Mouse (Mus musculus) bone marrow macrophage, adult 2 months (primary cell): ENCODE results near the gene Enpp3. TPM values are rescaled to one million over a fixed set of nuclear protein-coding genes. Genes with fewer than 3 reads are reported as not detected.

ENCODE experiments used
- H3K27ac ChIP-seq: 2 replicates; pipeline ENCODE4 v1.5.1; 2012; ENCODE audit warnings: low read depth, low read length; ENCODE audit not compliant: insufficient read depth
- H3K4me1 ChIP-seq: 2 replicates; pipeline ENCODE4 v1.6.1; 2012; ENCODE audit warnings: low read length; ENCODE audit not compliant: control insufficient read depth, insufficient read depth
- H3K4me3 ChIP-seq: 2 replicates; pipeline ENCODE4 v1.5.1; 2012; ENCODE audit warnings: mild to moderate bottlenecking, low read length, moderate library complexity; ENCODE audit not compliant: insufficient read depth
- CTCF ChIP-seq: IDR thresholded peaks from 2 replicates; pipeline ENCODE4 v1.5.1; 2012; ENCODE audit warnings: low read depth, mild to moderate bottlenecking, low read length, moderate library complexity
- POLR2A ChIP-seq: IDR thresholded peaks from 2 replicates; pipeline ENCODE4 v1.6.1; 2012; ENCODE audit warnings: mild to moderate bottlenecking, low read depth, low read length, borderline replicate concordance
- polyA plus RNA-seq: library from polyadenylated mRNA; stranded (reverse); fragments of >200 nt; gene quantifications from 2 replicates; pipeline ENCODE4 v1.2.4, GENCODE M21; 2012; ENCODE audit not compliant: missing spikeins, insufficient read depth, insufficient read length

The Enpp3 gene
- polyA plus RNA-seq, 1 experiment: not detected

DNA sequence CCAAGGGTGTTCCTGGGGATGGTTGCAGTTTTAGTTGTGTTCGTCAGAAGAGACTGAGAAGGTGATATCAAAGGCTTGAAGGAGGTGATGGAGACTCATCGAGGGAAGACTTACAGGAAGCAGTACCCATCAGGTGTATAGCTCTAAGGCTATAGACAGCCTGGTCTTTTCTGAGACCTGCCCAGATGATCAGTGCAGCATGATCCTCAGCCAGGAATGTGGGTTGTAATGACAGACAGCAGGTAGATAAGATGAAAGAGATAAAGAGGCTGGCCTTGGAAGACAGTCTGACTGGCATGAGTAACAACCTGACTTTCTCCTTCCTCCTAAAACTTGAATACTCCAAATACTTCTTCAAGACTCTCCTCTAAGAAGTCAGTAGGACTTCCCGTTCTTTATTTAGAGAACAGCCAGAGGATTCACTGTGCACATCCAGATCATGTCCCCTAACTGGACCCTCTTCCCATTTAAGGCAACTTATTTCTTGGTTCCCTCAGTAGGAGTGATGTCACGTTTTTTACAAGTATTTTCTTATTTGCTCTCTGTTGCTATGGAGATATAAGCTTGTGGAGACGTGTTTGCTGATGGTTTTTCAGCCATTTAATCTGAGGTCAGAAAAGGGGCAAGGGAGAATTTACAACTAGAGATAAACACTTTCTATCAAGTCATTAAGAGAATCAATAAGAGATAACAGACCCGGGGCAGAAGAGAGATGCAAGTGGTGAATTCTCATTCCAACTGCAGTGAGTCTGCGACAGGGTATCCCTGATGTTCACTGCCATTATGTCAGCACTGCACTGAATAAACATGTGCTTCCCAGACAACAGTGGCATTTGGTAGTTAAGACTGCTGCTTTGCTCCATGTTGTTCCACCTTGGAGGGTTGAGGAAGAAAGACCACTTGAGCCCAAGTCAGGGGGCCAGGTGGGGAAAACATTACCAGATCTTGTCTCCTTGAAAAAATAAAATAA is 101.1 kb downstream of the Enpp3 start:
- H3K27ac ChIP-seq: no peak overlapping the region
- H3K4me3 ChIP-seq: no peak overlapping the region
- TF ChIP-seq CTCF: no peak
- TF ChIP-seq POLR2A: no peak
- no peaks in the 10 kb centered on the region for H3K4me1 ChIP-seq

DNA sequence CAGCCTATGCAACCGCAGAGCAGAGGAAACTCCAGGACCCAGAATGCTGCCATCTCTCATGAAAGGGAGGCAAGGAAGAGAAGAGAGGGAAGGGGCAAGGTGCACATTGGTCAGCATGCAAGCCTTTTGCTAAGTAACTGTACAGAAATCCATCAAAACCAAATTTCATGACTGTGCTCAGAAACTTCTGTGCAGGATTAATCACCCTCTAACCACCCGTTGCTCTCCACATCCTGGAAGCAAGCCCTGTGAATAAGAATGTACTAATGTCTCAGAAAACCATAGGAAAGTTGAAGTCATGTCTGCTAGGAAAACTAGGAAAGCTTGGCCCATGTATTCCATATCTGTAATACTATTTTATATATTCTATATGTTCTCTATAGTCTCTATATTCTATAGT is 103.5 kb downstream of the Enpp3 start:
- H3K4me1 ChIP-seq: no peaks in the 10 kb centered on the region
- no peak overlapping the region for H3K4me3 ChIP-seq
- no peak overlapping the region for H3K27ac ChIP-seq
- TF ChIP-seq CTCF (no peak), POLR2A (no peak)

DNA sequence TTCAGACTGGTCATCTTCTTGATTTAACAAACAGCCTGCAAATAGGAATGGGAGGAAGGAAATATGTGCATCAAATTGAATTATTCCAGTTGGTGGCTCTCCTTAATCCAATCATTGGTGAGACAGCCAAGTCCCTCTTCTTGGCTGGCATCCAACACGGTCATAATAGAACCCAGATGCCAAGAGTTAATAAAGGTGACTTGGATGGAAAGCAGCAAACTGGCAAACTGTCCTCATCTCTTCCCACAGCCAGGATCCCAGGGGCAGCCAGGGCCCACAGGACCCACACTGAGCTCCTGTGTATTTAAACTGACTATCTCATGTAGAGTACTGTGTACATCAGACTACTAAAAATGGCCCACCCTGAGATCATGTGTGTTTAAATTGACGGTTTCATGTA is 104.2 kb downstream of the Enpp3 start:
- TF ChIP-seq CTCF (no peak), POLR2A (no peak)
- no peak overlapping the region for H3K27ac ChIP-seq
- H3K4me3 ChIP-seq: no peak overlapping the region
- H3K4me1 ChIP-seq: no peaks in the 10 kb centered on the region

DNA sequence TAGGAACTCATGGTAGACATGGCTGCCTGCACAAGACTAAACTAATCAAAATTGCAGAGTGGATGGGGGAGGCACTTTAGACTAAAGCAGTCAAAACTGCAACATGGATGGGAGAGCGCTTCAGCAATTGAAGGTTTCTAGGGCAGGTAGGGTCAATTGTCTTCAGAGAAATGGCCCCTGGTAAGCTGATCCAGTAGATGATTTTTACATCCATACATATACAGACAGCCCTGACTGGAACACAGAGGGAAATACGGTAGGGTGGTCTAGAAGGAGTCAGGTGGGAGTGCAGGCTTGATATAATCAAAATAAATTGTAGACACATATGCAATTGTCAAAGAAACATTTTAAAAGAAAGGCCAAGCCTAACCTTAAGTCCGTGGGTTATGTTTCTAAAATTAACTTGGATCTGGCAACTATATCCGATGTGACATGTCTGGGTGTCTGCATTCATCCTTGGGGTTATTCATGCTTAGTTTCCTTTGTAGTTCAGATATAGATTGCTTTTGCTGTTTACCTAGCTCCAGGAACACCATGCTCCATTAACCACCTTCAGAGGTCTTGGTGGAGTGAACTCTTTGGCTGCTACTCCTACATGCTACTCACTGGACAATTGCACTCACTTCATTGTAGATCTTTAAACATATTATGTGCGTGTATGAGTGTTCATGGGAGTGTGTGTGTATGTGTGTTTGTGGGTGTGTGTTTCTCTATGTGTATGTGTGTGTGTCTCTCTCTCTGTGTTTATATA is 107.4 kb downstream of the Enpp3 start:
- Histone ChIP-seq H3K4me1 (no peaks in the 10 kb centered on the region), H3K4me3 (no peak overlapping the region), H3K27ac (no peak overlapping the region)
- no peak for TF ChIP-seq CTCF
- no peak for TF ChIP-seq POLR2A

DNA sequence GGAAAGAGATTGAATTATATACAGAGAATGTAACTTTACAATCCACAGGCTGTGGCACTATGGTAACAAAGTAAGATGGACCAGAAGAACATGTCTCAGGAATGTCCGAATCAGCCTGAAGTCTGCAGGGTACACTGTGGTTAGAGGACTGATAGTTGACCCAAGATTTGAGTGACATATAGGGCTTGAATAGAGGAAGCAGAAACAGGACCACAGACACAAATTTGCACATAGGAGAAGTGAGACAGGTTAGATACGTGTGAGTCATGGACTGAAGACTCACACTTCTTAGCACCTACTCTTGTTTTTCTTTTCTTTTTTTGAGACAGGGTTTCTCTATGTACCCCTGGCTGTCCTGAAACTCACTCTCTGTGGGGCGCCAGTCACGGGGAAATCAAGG is 115.1 kb downstream of the Enpp3 start:
- H3K4me3 ChIP-seq: no peak overlapping the region
- TF ChIP-seq CTCF (no peak), POLR2A (no peak)
- no peaks in the 10 kb centered on the region for H3K4me1 ChIP-seq
- no peak overlapping the region for H3K27ac ChIP-seq

DNA sequence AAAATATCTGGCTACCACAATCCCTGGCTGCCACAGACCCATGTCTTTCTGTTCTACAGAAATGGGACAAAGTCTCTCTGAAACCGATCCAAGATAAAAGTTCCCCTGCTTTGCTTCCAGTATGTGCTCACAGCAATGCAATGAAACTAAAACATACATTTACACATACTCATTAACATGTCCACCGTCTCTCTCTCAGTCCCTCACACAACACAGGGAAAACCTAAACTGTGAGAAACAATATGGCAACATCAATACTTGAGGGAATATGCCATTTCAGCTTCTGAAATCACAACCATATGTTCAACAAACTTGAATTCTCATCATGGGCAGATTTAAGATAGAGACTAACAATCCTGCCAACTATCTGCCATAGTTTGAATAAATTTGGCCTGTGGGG is 117.4 kb downstream of the Enpp3 start:
- H3K27ac ChIP-seq: no peak overlapping the region
- TF ChIP-seq CTCF: no peak
- TF ChIP-seq POLR2A: no peak
- H3K4me3 ChIP-seq: no peak overlapping the region
- no peaks in the 10 kb centered on the region for H3K4me1 ChIP-seq

Other genes starting within 250 kb of the Enpp3 start
- 6.7 and 8.6 TPM in 2 replicates for gene Ccn2, start 247.4 kb downstream of the Enpp3 start, polyA plus RNA-seq
- 4.7 and 5.1 TPM in 2 replicates for gene Enpp1, start 130.7 kb downstream of the Enpp3 start, polyA plus RNA-seq
- 17.8 and 20.2 TPM in 2 replicates for gene Med23, start 27.2 kb upstream of the Enpp3 start, polyA plus RNA-seq
- not detected in 2 replicates for gene Arg1, start 84.7 kb upstream of the Enpp3 start, polyA plus RNA-seq